Mouse (Mus musculus) E14TG2a.4 (cell line): ENCODE measurements around the gene Wwc1.
A peak's percentile ranks its signal among the peaks of the same experiment; 100 is the strongest.

ENCODE experiments used
- H3K27me3 ChIP-seq: 2 replicates; pipeline ENCODE4 v1.6.1; 2014; ENCODE audit warnings: low read length, control low read depth; ENCODE audit not compliant: insufficient read depth
- H3K36me3 ChIP-seq: 2 replicates; pipeline ENCODE4 v1.6.1; 2014; ENCODE audit warnings: low read length, control low read depth; ENCODE audit not compliant: insufficient read depth
- H3K4me1 ChIP-seq: replicated peaks from 2 replicates; pipeline ENCODE4 v1.6.1; 2014; ENCODE audit warnings: low read depth, low read length, control low read depth
- H3K4me3 ChIP-seq: replicated peaks from 2 replicates; pipeline ENCODE4 v1.5.1; 2014; ENCODE audit warnings: mild to moderate bottlenecking, low read length
- H3K9me3 ChIP-seq: 2 replicates; pipeline ENCODE4 v1.6.1; 2014; ENCODE audit warnings: low read length, control low read depth
- CTCF ChIP-seq: conservative IDR thresholded peaks from 2 replicates; pipeline ENCODE4 v1.5.1; 2014; ENCODE audit warnings: low read length
- NANOG ChIP-seq: IDR thresholded peaks from 2 replicates; pipeline ENCODE4 v1.6.1; 2014; ENCODE audit warnings: borderline replicate concordance, low read length, mixed read lengths
- POU5F1 ChIP-seq: IDR thresholded peaks from 2 replicates; pipeline ENCODE4 v1.6.1; 2014; ENCODE audit warnings: low read length, borderline replicate concordance

The Wwc1 gene

GRCm38 (mm10) chr11:35866140-35866539, 114.2 kb downstream of the Wwc1 start:
- TF ChIP-seq NANOG = no peak
- no peak for TF ChIP-seq POU5F1
- TF ChIP-seq CTCF = no peak
- Histone ChIP-seq H3K36me3 (peaks cover 93% of the 10 kb centered on the region), H3K4me3 (no peak overlapping the region), H3K4me1 (peaks cover 6% of the 10 kb centered on the region), H3K9me3 (no peaks in the 10 kb centered on the region), H3K27me3 (no peaks in the 10 kb centered on the region)

GRCm38 (mm10) chr11:35864981-35865604, 115.2 kb downstream of the Wwc1 start:
- H3K4me3 ChIP-seq = no peak overlapping the region
- peaks cover 85% of the 10 kb centered on the region for H3K36me3 ChIP-seq
- no peaks in the 10 kb centered on the region for H3K27me3 ChIP-seq
- no peaks in the 10 kb centered on the region for H3K9me3 ChIP-seq
- H3K4me1 ChIP-seq = peaks cover 6% of the 10 kb centered on the region
- TF ChIP-seq CTCF = no peak
- TF ChIP-seq NANOG = no peak
- no peak for TF ChIP-seq POU5F1

GRCm38 (mm10) chr11:35863653-35864052, 116.7 kb downstream of the Wwc1 start:
- peaks cover 6% of the 10 kb centered on the region for H3K4me1 ChIP-seq
- H3K4me3 ChIP-seq = no peak overlapping the region
- H3K9me3 ChIP-seq = no peaks in the 10 kb centered on the region
- peaks cover 82% of the 10 kb centered on the region for H3K36me3 ChIP-seq
- H3K27me3 ChIP-seq = no peaks in the 10 kb centered on the region
- no peak for TF ChIP-seq POU5F1
- TF ChIP-seq CTCF = no peak
- TF ChIP-seq NANOG = no peak

- Histone ChIP-seq H3K27me3 (no peaks in the 10 kb centered on the region), H3K36me3 (peaks cover 66% of the 10 kb centered on the region), H3K4me1 (peaks cover 4% of the 10 kb centered on the region; the same call in 1 of the 2 replicates), H3K4me3 (no peak overlapping the region), H3K9me3 (no peaks in the 10 kb centered on the region)
- TF ChIP-seq NANOG = no peak
Observed at GRCm38 (mm10) chr11:35857395-35858067, 122.8 kb downstream of the Wwc1 start.

- Histone ChIP-seq H3K4me3 (no peak overlapping the region), H3K4me1 (peaks cover 4% of the 10 kb centered on the region; the same call in 1 of the 2 replicates), H3K27me3 (no peaks in the 10 kb centered on the region), H3K36me3 (peaks cover 66% of the 10 kb centered on the region), H3K9me3 (no peaks in the 10 kb centered on the region)
- TF ChIP-seq NANOG = no peak
- no peak for TF ChIP-seq CTCF
- no peak for TF ChIP-seq POU5F1
Observed at GRCm38 (mm10) chr11:35856359-35857040, 123.8 kb downstream of the Wwc1 start.

GRCm38 (mm10) chr11:35855567-35855966, 124.8 kb downstream of the Wwc1 start:
- H3K4me1 ChIP-seq = peaks cover 7% of the 10 kb centered on the region
- H3K9me3 ChIP-seq = no peaks in the 10 kb centered on the region
- peaks cover 72% of the 10 kb centered on the region for H3K36me3 ChIP-seq
- TF ChIP-seq POU5F1 = no peak
- no peak overlapping the region for H3K4me3 ChIP-seq
- no peaks in the 10 kb centered on the region for H3K27me3 ChIP-seq

GRCm38 (mm10) chr11:35854941-35855340, 125.4 kb downstream of the Wwc1 start:
- no peak for TF ChIP-seq POU5F1
- TF ChIP-seq NANOG = no peak
- no peak for TF ChIP-seq CTCF
- Histone ChIP-seq H3K4me3 (no peak overlapping the region), H3K4me1 (peaks cover 13% of the 10 kb centered on the region), H3K36me3 (peaks cover 74% of the 10 kb centered on the region), H3K27me3 (no peaks in the 10 kb centered on the region), H3K9me3 (no peaks in the 10 kb centered on the region)

GRCm38 (mm10) chr11:35853651-35854050, 126.7 kb downstream of the Wwc1 start:
- TF ChIP-seq CTCF (peak; percentile 25; the same call in 1 of the 2 replicates), POU5F1 (no peak)
- H3K27me3 ChIP-seq = no peaks in the 10 kb centered on the region
- H3K36me3 ChIP-seq = peaks cover 71% of the 10 kb centered on the region
- no peak overlapping the region for H3K4me3 ChIP-seq
- H3K4me1 ChIP-seq = peaks cover 13% of the 10 kb centered on the region
- H3K9me3 ChIP-seq = no peaks in the 10 kb centered on the region

- peaks cover 74% of the 10 kb centered on the region for H3K36me3 ChIP-seq
- TF ChIP-seq CTCF = peak; percentile 85
- no peak for TF ChIP-seq POU5F1
Observed at GRCm38 (mm10) chr11:35852731-35853130, 127.6 kb downstream of the Wwc1 start.

More at GRCm38 (mm10) chr11:35852731-35853130, 127.6 kb downstream of the Wwc1 start:
- no peaks in the 10 kb centered on the region for H3K27me3 ChIP-seq
- no peak overlapping the region for H3K4me3 ChIP-seq
- peaks cover 13% of the 10 kb centered on the region for H3K4me1 ChIP-seq
- no peaks in the 10 kb centered on the region for H3K9me3 ChIP-seq
